Mouse (Mus musculus) spleen, postnatal 4 days (tissue): ENCODE results near the gene Ifi27l2a.
A peak's percentile ranks its signal among the peaks of the same experiment; 100 is the strongest.

Experiments used
- DNase-seq, 2 experiments: peaks; one replicate each; pipeline ENCODE4 v3.0.0; 2022; ENCODE audit warnings: low spot score in 2 of 2

Gene Ifi27l2a

DNA sequence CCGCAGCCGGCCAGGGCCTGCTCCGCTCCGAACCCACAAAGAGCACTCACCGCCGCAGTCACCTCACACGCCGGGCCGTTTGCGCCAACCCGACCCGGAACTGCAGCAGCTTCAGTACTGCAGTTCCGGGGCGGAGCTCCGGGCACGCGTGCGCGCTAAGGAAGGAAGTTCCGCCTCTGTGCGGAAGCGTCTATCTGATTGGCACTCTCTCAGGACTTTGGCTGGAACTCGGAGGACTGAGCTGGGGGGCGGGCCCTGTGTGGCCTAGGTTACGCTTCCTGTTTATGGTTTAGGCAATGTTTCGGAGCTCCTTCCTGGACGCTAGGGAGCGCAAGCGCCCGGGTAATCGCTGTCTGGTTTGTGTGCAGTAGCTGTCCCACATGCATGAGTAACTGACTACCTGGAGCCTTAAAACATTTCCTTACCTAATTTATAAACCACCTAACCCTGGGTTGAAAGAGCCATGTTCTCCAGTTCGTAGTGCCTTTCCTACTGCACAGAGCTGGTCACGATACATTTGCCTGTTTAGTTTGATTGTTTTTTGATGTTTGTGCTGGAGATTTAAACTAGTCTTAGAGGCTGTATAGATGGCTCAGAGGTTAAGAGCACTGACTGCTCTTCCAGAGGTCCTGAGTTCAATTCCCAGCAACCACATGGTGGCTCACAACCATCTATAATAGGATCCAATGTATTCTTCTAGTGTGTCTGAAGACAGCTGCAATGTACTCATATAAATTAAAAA is 17.6 kb downstream of the Ifi27l2a start, which contains the start of gene Ddx24:
Gene Ddx24, minus strand, starts transcription at position 102 of the 742 bp plus-strand sequence.
- peak; percentile 96 to 97 for DNase-seq

DNA sequence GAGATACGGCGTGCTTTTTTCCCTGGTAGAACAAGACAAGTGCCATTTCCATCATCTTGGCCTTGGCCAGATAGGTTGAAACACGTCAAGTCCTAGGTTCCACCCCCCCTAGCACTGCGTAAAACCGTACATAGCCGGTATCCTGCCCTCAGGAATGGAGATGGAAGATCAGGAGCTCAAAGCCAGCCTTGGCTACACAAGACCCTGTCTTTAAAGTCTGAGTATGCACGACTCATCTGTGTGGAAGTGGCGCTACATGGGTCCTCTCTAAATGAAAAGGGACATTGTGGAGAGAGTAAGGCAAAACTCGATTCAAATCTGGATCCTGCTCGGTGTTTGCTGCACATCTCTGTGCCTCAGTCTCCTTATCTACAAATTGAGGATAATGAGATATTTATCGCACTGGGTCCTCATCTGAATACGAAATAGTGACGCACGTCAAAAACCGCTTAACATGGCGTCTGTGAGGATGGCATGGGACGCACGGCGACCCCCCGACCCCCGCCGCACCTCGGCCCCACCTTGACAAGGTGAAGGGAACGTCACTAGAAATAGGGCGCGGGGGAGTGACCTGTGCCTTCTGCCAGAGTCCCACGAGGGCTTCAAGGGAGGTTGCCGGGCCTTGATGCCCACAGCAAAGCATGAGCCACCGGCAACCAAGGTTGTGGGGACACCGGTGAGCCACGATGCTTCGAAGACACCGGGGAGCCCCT is 18.3 kb downstream of the Ifi27l2a start:
- DNase-seq, result no peak

DNA sequence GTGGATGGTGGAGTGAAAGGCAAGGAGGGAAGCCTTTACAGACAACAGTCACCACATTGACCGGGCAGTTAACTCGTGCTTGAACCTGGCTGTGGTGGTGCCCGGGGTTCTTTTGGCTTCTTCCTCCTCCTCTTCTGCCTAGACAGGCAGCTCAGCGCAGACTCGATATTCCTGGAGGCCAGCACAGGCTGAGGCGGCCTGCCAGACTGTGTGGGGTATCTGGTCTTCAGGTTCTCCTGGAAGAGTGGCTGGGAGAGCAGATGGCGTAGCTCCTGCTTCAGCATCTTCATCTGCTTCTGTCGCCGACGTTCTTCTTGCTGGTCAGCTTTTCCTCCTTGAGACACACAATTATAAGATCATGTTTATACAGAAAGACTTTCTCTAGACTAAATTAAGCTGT is 35.3 kb downstream of the Ifi27l2a start:
- DNase-seq, result no peak

DNA sequence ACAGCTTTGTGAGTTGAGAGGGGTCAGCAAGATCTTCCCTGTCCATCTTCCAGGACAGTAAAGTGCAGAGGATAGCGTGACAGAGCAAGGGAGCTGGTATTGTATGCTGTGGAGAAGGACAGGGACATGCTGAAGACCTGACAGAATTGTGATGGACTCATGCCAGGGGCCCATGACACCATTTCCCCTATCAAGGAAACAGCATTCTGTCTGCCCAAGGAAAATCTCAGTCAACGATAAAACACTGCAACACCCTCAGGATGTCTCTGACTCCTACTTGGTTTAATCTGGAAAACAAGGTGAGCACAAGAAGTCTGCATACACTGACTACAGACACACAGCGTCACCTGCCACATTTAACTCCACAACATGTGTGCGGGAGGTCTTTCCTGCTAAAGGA is 35.8 kb downstream of the Ifi27l2a start, which contains the start of gene 9330161L09Rik:
Gene 9330161L09Rik, minus strand, starts transcription at position 101 of the 400 bp plus-strand sequence.
- DNase-seq, result no peak

DNA sequence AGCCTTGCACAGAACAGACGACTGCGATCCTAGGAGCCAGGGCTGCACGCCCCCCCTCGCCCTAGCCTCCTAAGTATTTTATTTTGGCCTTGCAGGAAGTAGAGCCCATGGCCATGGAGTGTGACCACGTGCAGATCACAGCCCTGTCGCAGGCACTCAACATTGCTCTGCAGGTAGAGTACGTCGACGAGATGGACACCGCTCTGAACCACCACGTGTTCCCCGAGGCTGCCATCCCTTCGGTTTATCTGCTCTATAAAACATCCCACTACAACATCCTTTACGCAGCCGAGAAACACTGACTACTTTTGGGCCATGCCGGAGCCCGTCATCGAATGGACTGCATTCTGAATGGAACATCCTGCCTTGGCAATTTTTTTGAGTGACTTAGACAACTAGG is 39.3 kb downstream of the Ifi27l2a start:
- no peak for DNase-seq

DNA sequence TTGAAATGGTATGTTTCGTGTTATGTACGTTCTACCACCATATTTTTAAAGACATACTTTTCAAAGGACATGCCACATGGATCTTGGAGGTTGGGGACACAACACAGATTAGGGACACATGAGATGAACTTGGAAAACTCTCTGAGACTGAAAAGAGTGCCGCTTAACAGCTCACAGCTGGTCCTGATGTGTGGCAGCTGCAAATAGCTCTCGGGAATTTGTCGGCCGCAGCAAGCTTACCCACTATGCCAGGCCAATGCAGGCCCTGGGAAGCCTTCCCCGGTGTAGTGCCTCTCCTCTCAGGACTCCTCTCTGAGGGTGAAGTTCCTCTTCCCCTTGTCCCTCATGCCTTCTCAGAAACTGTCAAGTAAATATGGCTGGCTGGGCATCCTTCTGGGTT is 46.7 kb downstream of the Ifi27l2a start:
- no peak for DNase-seq

DNA sequence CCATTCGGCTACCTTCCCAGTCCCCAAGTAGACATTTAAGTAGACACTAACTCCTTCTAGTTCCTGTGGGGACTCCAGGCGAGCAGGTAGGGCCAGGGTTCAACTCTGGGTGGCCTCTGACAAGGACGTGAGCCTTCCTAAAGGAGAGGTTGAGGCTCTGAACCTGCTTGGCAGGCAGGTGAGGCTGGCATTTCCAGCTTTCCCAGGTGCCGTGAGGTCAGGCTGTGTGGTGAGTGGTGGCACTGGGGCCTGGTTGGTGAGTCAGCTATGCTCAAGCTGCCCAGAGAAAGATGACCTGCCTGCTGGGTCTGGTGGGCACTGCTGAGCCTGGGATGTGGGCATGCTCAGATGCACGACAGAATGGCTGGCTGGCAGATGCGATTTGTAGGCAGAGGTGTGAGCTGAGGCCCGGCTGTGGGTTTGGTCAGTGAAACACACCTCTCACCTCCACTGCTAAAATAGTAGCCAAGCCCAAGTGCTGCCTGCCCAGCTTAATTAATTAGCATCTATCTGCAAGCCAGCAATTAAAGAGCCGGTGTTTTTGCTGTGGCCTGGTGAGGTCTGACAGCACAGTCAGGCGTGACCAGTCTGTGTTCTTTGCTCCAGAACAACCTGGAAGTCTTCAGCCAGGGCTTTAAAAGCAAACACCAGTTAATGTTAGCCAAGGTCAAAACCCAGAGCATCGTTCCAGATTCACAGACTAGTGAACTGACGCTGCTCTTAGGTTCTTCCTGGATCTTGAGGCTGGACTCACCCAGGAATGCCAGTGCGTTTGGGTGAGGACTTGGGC is 47.8 kb downstream of the Ifi27l2a start:
- no peak for DNase-seq

DNA sequence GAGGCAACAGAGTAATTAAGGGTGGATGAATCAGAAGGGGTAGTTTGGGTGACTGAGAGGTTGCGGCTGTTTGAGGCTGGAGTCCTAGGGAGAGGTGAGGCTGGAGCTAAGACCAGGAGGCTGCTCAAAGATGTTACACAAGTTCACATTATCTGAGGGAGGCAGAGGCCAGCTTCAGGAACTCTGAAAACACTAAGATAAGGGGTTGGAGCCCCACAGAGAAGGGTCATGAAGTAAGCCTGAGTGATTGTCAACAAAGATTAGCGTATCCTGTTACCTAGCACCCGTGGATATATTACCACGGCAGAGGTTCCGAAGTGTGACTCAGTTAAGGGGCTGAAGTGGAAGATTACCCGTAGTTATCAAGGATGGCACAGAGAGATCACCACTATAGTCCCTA is 50.0 kb downstream of the Ifi27l2a start:
- peak in 1 of 2 experiments; percentile 55 for DNase-seq
